Mouse (Mus musculus): ENCODE results near the gene Crim1.
A peak's percentile ranks its signal among the peaks of the same experiment; 100 is the strongest.

Gene Crim1

GRCm38 (mm10) chr17:78209646-78210045, 9.6 kb downstream of the Crim1 start:
- DNase-seq (ENCODE audit: low spot score in 2 of 2), result no peak

DNA sequence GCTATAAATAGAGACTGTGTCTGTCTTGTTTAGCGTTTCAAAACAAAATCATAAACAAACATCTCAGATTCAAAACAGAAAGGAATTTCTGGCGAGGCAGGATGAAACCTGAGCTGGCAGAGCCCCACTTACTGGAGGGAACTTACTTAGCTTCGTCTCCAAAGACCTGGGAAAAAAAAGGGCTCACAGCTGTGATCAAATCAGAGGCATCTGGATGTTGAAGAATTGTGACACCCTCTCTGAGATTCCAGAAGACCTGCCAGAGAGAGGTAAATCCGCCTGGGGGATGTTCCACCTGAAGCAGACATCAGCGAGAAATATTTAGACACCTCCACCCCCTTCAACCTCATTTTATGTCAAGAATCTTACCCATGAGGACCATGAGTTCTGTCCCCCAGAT, 11.8 kb downstream of the Crim1 start:
- DNase-seq (ENCODE audit: low spot score in 2 of 2), result no peak

DNA sequence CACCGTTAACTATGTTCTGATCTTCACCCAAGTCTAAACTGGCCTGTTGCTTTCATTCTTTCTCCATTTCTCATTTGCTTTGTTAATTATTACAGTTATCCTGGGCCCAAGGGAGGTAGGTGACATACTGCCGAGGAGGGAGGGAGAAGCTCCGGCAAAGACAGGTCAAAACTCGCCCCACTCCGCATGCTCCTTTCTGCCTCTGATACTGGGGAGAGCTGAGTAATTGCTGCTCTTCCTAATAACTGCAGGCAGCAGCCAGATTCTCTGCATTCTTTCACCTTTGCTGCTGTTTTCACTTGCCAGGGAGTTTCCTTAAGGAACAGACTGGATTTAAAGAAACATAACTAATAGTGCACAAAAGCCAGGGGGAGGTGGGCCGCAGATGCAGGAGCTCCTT, 13.1 kb downstream of the Crim1 start:
- DNase-seq (ENCODE audit: low spot score in 2 of 2), result no peak

GRCm38 (mm10) chr17:78216526-78216925, 16.5 kb downstream of the Crim1 start:
- no peak for DNase-seq (ENCODE audit: low spot score in 2 of 2)

DNA sequence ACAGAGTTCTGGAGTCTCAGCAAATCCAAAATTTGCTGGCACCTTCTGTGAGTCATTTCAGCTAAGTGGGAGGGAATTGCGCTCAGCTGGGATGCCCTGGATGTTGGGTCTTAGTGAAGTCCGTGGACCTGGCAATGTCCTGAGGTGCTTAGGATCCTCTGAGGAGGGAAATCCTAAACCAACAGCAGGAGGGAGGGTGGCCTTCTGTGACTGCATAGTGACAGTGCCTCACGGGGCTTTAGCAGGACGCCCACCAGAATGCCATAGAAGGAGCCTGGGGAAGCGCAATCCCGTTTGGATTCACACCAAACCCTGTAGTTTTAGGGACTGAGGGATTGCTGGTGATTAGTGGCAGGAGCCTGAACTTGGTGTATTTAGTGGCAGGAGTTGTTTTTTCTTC, 17.4 kb downstream of the Crim1 start:
- no peak for DNase-seq (ENCODE audit: low spot score in 2 of 2)

GRCm38 (mm10) chr17:78218506-78219232, 18.6 kb downstream of the Crim1 start:
- no peak for DNase-seq (ENCODE audit: low spot score in 2 of 2)

DNA sequence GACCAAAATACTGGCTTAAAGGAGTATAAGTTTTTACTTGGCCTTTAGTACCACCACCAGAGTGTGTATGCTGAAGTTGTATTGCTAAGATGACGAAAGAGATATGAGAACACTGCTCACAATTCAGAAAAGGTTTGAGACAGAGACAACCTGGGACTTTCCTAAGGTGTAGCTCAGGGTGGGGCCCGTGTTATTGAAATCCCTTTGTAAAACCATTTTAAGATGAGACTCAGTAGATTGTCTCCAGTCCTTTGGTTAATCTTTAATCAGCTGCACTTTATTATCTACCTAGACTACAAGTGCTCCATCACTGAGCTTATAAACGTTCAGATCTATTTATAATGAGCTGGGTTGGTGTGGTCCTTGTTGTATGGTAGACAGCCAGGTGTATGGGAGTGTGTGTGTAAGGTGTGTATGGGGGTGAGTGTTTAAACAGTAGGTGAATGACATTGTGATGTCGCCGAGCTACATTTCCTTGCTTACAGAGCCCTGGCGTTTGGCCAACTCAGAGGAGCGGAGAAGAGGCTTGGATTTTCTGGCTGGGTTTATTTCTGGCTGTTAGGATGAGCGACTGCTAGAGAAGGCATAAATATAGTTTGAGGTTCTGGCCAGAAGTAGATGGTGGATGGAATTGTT, 21.1 kb downstream of the Crim1 start:
- DNase-seq (ENCODE audit: low spot score in 2 of 2), result no peak

- no peak for DNase-seq (ENCODE audit: low spot score in 2 of 2)
These were observed 21.8 kb downstream of the Crim1 start for GRCm38 (mm10) chr17:78221860-78222259.

GRCm38 (mm10) chr17:78223988-78224387, 23.9 kb downstream of the Crim1 start:
- no peak for DNase-seq (ENCODE audit: low spot score in 2 of 2)

GRCm38 (mm10) chr17:78225547-78225946, 25.5 kb downstream of the Crim1 start:
- DNase-seq (ENCODE audit: low spot score in 2 of 2), result no peak

DNA sequence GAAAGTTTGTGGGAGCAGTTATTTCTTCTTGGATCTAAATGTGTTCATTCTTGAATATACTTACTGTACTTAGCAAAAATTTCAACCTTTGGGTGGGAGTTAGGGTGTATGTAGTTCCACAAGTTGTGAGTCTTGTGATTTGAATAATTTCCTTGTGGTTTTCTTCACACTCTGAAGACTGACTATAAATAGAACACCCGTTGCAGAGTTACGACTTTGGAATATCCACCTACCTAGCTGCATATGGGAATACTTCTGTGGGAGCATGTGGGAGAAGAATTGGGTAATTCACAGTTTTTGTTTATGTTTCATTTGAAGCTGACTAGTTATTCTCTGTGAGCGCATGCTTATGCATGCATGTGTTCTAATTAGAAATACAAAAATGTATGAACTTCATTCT, 27.2 kb downstream of the Crim1 start:
- no peak for DNase-seq (ENCODE audit: low spot score in 2 of 2)

- no peak for DNase-seq (ENCODE audit: low spot score in 2 of 2)
These were observed 31.5 kb downstream of the Crim1 start for GRCm38 (mm10) chr17:78231567-78231966.

GRCm38 (mm10) chr17:78232703-78233102, 32.7 kb downstream of the Crim1 start:
- DNase-seq (ENCODE audit: low spot score in 2 of 2), result no peak

GRCm38 (mm10) chr17:78233873-78234272, 33.8 kb downstream of the Crim1 start:
- DNase-seq (ENCODE audit: low spot score in 2 of 2), result no peak

DNA sequence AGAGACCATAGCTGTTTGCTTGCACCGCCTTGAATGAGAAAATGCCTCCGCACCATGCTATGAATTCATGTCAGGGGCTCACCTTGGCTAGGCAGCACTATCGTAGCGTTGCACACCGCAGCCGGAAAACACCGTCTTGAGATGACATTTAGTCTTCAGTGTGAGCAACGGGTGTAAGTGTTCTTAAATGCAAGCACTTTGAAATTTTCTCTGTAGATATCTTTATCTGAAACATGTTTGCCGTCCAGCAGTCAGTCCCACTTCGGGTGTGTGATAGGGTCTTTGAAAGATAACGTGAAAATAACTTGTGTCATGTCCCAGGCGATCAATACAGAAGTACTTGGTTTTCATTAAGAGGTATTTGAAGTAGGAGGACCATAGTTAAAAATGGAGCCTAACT, 36.1 kb downstream of the Crim1 start:
- no peak for DNase-seq (ENCODE audit: low spot score in 2 of 2)

GRCm38 (mm10) chr17:78237954-78238353, 37.9 kb downstream of the Crim1 start:
- no peak for DNase-seq (ENCODE audit: low spot score in 2 of 2)

- no peak for DNase-seq (ENCODE audit: low spot score in 2 of 2)
These were observed 40.1 kb downstream of the Crim1 start for GRCm38 (mm10) chr17:78240161-78240560.

GRCm38 (mm10) chr17:78241238-78241637, 41.2 kb downstream of the Crim1 start:
- DNase-seq (ENCODE audit: low spot score in 2 of 2), result no peak

- DNase-seq (ENCODE audit: low spot score in 2 of 2), result no peak
These were observed 44.7 kb downstream of the Crim1 start for GRCm38 (mm10) chr17:78244752-78245151.

- DNase-seq (ENCODE audit: low spot score in 2 of 2), result peak; percentile 47 to 70
These were observed 45.4 kb downstream of the Crim1 start for GRCm38 (mm10) chr17:78245444-78245843.

DNA sequence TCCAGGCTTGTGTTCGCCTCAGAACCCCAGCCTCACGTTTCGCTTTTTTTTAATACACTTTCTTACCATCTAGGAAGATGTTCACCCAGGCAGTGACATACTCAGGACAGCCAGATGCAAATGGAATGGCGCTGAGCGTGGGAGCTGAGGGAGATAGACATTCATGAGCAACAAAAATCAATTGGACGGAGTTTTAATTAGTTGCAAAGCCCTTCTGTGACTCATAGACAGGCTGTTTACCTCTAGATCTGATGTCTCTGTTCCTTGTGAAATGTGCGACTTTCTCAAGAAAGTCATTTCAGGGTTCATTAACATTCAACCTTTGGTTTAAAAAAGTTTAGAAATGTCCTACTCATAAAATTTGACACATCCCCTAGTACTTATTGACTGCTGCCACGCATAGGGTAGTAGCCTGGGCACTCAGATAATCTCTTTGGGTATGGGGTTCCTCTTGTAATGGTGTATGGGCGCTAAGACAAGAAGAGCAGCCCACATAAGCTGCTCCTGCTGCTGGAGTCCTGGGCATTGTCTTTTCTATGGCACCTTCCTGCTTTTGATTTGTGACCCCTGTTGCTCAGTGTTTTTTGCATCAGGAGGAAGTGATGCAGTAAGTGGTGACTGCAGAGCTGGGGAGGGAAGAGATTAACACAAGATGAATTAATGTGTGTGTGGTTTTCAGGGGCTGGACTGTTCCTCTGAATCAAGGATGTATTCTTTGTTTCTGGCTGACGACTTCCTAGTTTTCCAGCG, 46.8 kb downstream of the Crim1 start:
- peak; percentile 4 to 17 for DNase-seq (ENCODE audit: low spot score in 2 of 2)

GRCm38 (mm10) chr17:78248197-78248596, 48.1 kb downstream of the Crim1 start:
- DNase-seq (ENCODE audit: low spot score in 2 of 2), result peak in 1 of 2 experiments; percentile 9

DNA sequence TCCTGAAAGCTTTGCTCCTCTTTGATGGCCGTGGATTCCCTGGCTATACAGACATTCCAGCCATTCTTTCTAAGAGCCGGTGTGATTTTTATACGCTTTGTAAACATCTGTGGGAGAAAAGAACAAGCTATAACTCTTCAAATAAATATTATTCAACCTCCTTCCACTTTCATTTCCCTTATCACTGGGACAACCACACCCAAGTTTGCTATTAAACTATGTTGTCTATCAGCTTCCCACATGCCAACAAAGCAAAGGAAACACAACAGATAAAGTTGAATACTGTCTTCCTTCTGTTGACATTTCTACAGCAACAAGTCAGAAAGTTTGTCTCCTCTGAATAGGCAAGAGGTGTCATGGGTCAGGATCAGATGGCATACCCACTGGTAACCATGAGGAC, 48.9 kb downstream of the Crim1 start:
- no peak for DNase-seq (ENCODE audit: low spot score in 2 of 2)

Data from natural killer cell, adult 2 months (primary cell).